Mouse (Mus musculus) ES-E14 (cell line): Measurements from ENCODE around the gene Ptprm. TPM values are rescaled to one million over a fixed set of nuclear protein-coding genes. Genes with fewer than 3 reads are reported as not detected.

Source experiments
- DNase-seq: peaks from one replicate; pipeline ENCODE4 v3.0.0-alpha.2; 2013; ENCODE audit warnings: low read depth, low spot score
- H3K27ac ChIP-seq: 2 replicates; pipeline ENCODE4 v1.5.1; 2012; ENCODE audit warnings: low read depth, mild to moderate bottlenecking, low read length, moderate library complexity, mixed read lengths; ENCODE audit not compliant: poor library complexity, insufficient read depth, severe bottlenecking
- H3K36me3 ChIP-seq: 2 replicates; pipeline ENCODE4 v1.6.1; 2012; ENCODE audit warnings: mild to moderate bottlenecking, low read length, moderate library complexity, mixed read lengths; ENCODE audit not compliant: control insufficient read depth, poor library complexity, insufficient read depth, severe bottlenecking
- H3K4me1 ChIP-seq, 2 experiments: fragments of 150-350 bp in 1 of 2; sonication (generic) in 1 of 2; 2 replicates each; pipeline ENCODE4 v1.6.1; 2012; ENCODE audit warnings: low read length in 2 of 2, mild to moderate bottlenecking in 1 of 2, mixed read lengths in 1 of 2; ENCODE audit not compliant: control insufficient read depth in 2 of 2, insufficient read depth in 2 of 2, poor library complexity in 1 of 2
- H3K4me3 ChIP-seq, 2 experiments: fragments of 150-350 bp in 1 of 2; sonication (generic) in 1 of 2; 2 replicates each; pipeline ENCODE4 v1.5.1; 2012; ENCODE audit warnings: low read length in 2 of 2, low read depth in 1 of 2, mild to moderate bottlenecking in 1 of 2, mixed read lengths in 1 of 2; ENCODE audit not compliant: insufficient read depth in 1 of 2, poor library complexity in 1 of 2, severe bottlenecking in 1 of 2
- H3K9ac ChIP-seq: 2 replicates; pipeline ENCODE4 v1.6.1; 2012; ENCODE audit warnings: low read depth, mild to moderate bottlenecking, low read length, mixed read lengths; ENCODE audit not compliant: poor library complexity, insufficient read depth, severe bottlenecking
- H3K9me3 ChIP-seq: fragments of 150-350 bp; sonication (generic); 2 replicates; pipeline ENCODE4 v1.6.1; 2012; ENCODE audit warnings: low read depth, mild to moderate bottlenecking, low read length; ENCODE audit not compliant: control insufficient read depth, insufficient read depth
- CHD2 ChIP-seq: IDR thresholded peaks from 2 replicates; pipeline ENCODE4 v1.6.1; 2014; ENCODE audit warnings: mild to moderate bottlenecking, low read depth, low read length, inconsistent platforms
- HCFC1 ChIP-seq: IDR thresholded peaks from 2 replicates; pipeline ENCODE4 v1.6.1; 2012; ENCODE audit warnings: low read length, inconsistent platforms, borderline replicate concordance; ENCODE audit not compliant: insufficient read depth
- MAFK ChIP-seq: IDR thresholded peaks from 2 replicates; pipeline ENCODE4 v1.6.1; 2014; ENCODE audit warnings: mild to moderate bottlenecking, low read depth, low read length, inconsistent platforms; ENCODE audit not compliant: insufficient read depth
- ZC3H11A ChIP-seq: IDR thresholded peaks from 2 replicates; pipeline ENCODE4 v1.6.1; 2012; ENCODE audit warnings: low read depth, mild to moderate bottlenecking, inconsistent platforms, low read length, borderline replicate concordance
- ZNF384 ChIP-seq: IDR thresholded peaks from 2 replicates; pipeline ENCODE4 v1.6.1; 2012; ENCODE audit warnings: low read depth, low read length, inconsistent platforms
- in situ Hi-C, 2 experiments: fragments of 600-800 bp; cut with MboI; formaldehyde crosslinking; loops; one replicate each; pipeline ENCODE4 v1.15.1; 2025; ENCODE audit warnings: low sequenced_read_pairs in 2 of 2, inconsistent platforms in 1 of 2; ENCODE audit not compliant: unreplicated experiment in 2 of 2
- total RNA-seq: library from RNA; depleted of rRNA; stranded (reverse); fragments of 300-350 nt; gene quantifications from 2 replicates; pipeline ENCODE4 v1.2.3, GENCODE M21; 2012

Ptprm gene
- total RNA-seq, 1 experiment, result 2.9 TPM

- TF ChIP-seq ZNF384 (no peak), CHD2 (no peak), HCFC1 (no peak), MAFK (no peak), ZC3H11A (no peak)
- Histone ChIP-seq H3K9ac (no peak overlapping the region), H3K9me3 (no peaks in the 10 kb centered on the region), H3K36me3 (no peaks in the 10 kb centered on the region), H3K4me3 (no peak overlapping the region), H3K27ac (no peak overlapping the region), H3K4me1 (no peaks in the 10 kb centered on the region)
- DNase-seq, result no peak
- in situ Hi-C loops, result no loop called here
These were observed 24.8 kb downstream of the Ptprm start for GRCm38 (mm10) chr17:67329435-67329834.

GRCm38 (mm10) chr17:67324499-67324832 is 29.8 kb downstream of the Ptprm start:
- Histone ChIP-seq H3K27ac (no peak overlapping the region), H3K4me3 (no peak overlapping the region), H3K9ac (no peak overlapping the region), H3K4me1 (no peaks in the 10 kb centered on the region), H3K36me3 (no peaks in the 10 kb centered on the region), H3K9me3 (no peaks in the 10 kb centered on the region)
- TF ChIP-seq CHD2 (no peak), ZC3H11A (no peak), MAFK (no peak), HCFC1 (no peak), ZNF384 (no peak)
- no peak for DNase-seq
- in situ Hi-C loops, result no loop called here

GRCm38 (mm10) chr17:67323777-67324498 is 30.3 kb downstream of the Ptprm start:
- in situ Hi-C loops, result no loop called here
- H3K9ac ChIP-seq, result no peak overlapping the region
- no peaks in the 10 kb centered on the region for H3K9me3 ChIP-seq
- TF ChIP-seq HCFC1 (no peak), CHD2 (no peak), ZNF384 (no peak), ZC3H11A (no peak), MAFK (no peak)
- no peaks in the 10 kb centered on the region for H3K36me3 ChIP-seq
- no peak overlapping the region for H3K4me3 ChIP-seq
- H3K4me1 ChIP-seq, result no peaks in the 10 kb centered on the region
- no peak for DNase-seq
- no peak overlapping the region for H3K27ac ChIP-seq

- in situ Hi-C loops, result no loop called here
- Histone ChIP-seq H3K36me3 (no peaks in the 10 kb centered on the region), H3K4me1 (no peaks in the 10 kb centered on the region), H3K9ac (no peak overlapping the region), H3K9me3 (no peaks in the 10 kb centered on the region), H3K4me3 (no peak overlapping the region), H3K27ac (no peak overlapping the region)
- no peak for DNase-seq
- no peak for TF ChIP-seq HCFC1
- no peak for TF ChIP-seq ZC3H11A
- no peak for TF ChIP-seq ZNF384
These were observed 39.6 kb downstream of the Ptprm start for GRCm38 (mm10) chr17:67314491-67315205.

- DNase-seq, result no peak
- TF ChIP-seq HCFC1 (no peak), MAFK (no peak), ZC3H11A (no peak), ZNF384 (no peak), CHD2 (no peak)
- Histone ChIP-seq H3K4me3 (no peak overlapping the region), H3K9me3 (no peaks in the 10 kb centered on the region), H3K9ac (no peak overlapping the region), H3K4me1 (0 out of 4 replicates have a peak, but pooled peaks cover 0 to 2% of the 10 kb centered on the region in 2 experiments), H3K36me3 (no peaks in the 10 kb centered on the region), H3K27ac (no peak overlapping the region)
- in situ Hi-C loops, result no loop called here
These were observed 45.8 kb downstream of the Ptprm start for GRCm38 (mm10) chr17:67308421-67308820.
